Mouse (Mus musculus) lung, adult 2 months (tissue): ENCODE results near the gene Gm20662.

ENCODE experiments used
- CTCF ChIP-seq: fragments of 200-500 bp; IDR thresholded peaks from 2 replicates; pipeline ENCODE4 v1.5.1; 2011; ENCODE audit warnings: mild to moderate bottlenecking, low read length, control low read depth; ENCODE audit not compliant: insufficient read depth
- POLR2A ChIP-seq: fragments of 200-500 bp; IDR thresholded peaks from 2 replicates; pipeline ENCODE4 v1.6.1; 2011; ENCODE audit warnings: low read depth, mild to moderate bottlenecking, control low read depth, low read length, borderline replicate concordance; ENCODE audit errors: extremely low read depth

DNA sequence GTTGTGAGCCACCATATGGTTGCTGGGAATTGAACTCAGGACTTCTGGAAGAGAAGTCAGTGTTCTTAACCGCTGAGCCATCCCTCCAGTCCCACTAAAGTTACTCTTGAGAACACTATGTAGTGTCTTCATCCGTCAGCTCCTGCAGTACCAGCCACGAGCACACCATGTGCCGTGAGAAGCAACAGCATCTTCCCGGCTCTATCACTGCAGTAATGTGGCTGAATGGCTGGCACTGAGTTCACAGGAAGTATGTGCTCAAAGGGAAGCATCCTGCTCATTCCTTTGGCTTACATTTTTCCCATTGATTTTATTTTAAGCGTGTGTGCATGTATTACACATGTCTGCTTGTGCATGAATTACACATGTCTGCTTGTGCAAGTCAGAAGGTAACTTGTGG is 28.7 kb upstream of the Gm20662 start:
- TF ChIP-seq POLR2A (no peak), CTCF (no peak)
